Mouse (Mus musculus) adrenal gland, postnatal 25 days (tissue): ENCODE data around the gene Stfa1. TPM values are rescaled to one million over a fixed set of nuclear protein-coding genes. Genes with fewer than 3 reads are reported as not detected.
"Not testable (repeated sequence)": the region's sequence is repeated elsewhere in the genome, so short reads cannot be mapped to it uniquely, and the experiment has no call there.

Experiments
- DNase-seq: peaks from one replicate; pipeline ENCODE4 v3.0.0; 2021; ENCODE audit warnings: mixed read lengths
- long read RNA-seq: library from polyadenylated mRNA; stranded (forward); transcript quantifications from one replicate; pipeline ENCODE4 v2.0.0, GENCODE M21; 2021
- total RNA-seq: library from RNA; stranded (reverse); gene quantifications from 2 replicates; pipeline ENCODE4 v1.2.3, GENCODE M21; 2021

The Stfa1 gene
- total RNA-seq: not detected in 2 replicates
- long read RNA-seq: 0 reads

DNA sequence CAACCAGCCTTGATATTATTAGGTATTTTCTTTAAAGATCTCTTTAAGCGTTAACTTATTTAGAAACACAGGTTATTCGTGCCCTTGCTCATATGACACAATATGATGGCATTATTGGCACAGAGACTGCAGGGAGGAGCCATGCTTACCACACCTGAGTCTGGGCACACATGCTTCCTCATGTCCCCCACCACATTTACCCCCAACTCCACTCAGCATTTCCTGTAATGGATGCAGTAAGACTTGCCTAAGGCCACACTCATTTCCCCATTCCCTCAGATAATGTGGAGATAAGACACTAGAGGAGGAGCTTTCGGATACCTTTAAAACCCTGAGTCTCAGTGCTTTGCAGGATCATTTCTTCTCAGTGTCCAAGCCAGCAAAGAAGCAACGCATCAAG, at the start of gene Stfa1:
Gene Stfa1, plus strand, starts transcription at position 156 of the 400 bp plus-strand sequence.
- not testable (repeated sequence) for DNase-seq

DNA sequence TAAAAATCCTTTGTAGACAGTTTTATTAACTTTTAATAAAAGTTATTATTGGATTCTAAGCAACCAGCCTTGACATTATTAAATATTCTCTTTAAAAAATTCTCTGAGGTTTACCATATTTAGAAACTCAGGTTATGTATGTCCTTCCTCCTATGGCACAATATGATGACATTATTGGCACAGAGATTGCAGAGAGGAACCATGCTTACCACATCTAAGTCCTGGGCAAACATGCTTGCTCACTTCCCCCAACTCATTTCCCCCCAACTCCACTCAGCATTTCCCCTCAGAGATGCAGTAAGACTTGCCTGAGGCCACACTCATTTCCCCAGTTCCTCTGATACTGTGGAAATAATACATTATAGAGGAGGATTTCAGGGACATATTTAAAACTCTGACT, 16.2 kb upstream of the Stfa1 start:
- not testable (repeated sequence) for DNase-seq

DNA sequence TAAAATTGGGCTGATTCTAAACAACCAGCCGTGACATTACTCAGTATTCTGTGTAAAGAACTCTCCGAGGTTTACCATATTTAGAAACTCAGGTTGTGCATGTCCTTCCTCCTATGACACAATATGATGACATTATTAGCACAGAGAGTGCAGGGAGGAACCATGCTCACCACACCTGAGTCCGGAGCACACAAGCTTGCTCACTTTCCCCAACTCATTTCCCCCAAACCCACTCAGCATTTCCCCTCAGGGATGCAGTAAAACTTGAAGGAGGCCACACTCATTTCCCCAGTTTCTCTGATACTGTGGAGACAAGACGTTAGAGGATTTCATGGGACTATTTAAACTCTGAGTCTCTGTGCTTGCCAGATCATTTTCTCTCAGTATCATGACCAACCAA, 12.4 kb downstream of the Stfa1 start:
- DNase-seq: no peak

DNA sequence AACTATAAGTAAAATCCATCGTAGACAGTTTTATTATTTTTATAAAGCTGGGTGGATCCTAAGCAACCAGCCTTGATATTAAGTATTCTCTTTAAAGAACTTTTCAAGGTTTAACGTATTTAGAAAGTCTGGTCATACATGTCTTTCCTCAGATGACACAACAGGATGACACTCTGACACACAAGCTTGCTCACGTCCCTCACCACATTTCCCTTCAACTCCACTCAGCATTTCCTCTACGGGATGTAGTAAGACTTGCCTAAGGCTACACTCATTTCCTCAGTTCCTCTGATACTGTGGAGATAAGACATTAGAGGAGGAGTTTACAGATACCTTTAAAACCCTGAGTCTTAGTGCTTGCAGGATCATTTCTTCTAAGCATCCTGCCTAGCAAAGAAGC, 30.9 kb downstream of the Stfa1 start:
- DNase-seq: no peak

DNA sequence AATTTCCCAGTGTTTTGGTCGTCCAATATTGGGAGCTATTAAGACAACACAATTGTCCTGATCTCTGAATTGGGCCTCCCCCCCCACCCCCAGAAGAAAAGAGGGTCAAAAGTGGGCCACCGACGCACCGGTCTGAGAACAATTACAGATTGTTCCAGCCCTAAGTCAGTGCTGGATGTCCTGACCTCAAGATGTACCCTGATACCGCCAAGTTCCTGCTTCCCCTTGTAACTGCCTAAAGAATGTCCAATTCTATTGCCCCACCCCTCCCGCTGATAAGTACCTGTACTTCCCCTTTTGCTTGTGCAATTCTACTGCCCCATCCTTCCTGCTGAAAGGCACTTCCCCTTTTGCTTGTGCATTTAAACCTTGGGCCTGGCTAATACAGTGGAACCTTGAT, 39.4 kb downstream of the Stfa1 start:
- not testable (repeated sequence) for DNase-seq

DNA sequence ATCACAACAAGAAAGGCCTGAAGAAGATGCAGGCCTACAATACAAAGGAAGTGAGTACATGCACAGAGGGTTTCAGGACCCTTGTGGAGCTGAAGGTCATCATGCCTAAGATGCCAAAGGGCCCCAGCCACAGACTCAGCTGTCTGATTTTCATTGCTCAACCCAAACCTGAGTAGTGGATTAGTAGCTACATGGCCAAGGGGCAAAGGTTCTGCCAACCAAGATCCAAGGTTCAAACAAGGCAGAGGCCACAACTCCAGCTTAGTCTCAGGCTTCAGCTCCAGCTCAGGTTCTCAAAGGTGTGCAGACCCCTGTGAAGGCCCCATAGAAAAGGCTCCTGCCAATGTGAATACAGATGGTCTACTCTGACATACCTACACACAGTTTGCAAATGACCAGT, 42.5 kb downstream of the Stfa1 start:
- no peak for DNase-seq

DNA sequence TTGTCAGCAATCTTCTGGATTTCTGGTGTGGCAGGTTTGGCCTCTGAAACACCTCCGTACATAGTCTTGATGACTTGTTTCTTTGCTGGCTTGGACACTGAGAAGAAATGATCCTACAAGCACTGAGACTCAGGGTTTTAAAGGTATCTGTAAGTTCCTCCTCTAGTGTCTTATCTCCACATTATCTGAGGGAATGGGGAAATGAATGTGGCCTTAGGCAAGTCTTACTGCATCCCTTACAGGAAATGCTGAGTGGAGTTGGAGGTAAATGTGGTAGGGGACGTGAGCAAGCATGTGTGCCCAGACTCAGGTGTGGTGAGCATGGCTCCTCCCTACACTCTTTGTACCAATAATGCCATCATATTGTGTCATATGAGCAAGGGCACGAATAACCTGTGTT, 57.5 kb downstream of the Stfa1 start, which contains the start of gene BC117090:
Gene BC117090, minus strand, starts transcription at position 101 of the 400 bp plus-strand sequence.
- DNase-seq: no peak

Other genes starting within 250 kb of the Stfa1 start
- gene Wdr5b, start 235.8 kb upstream of the Stfa1 start, total RNA-seq: 5.7 and 5.9 TPM in 2 replicates
- 164 TPM in 2 replicates for gene Fam162a, start 205.4 kb upstream of the Stfa1 start, total RNA-seq
- 54.1 and 66.4 TPM in 2 replicates for gene Ccdc58, start 205.3 kb upstream of the Stfa1 start, total RNA-seq
- gene Csta1, start 145.7 kb upstream of the Stfa1 start, total RNA-seq: not detected in 2 replicates
- gene Stfa2l1, start 120.1 kb upstream of the Stfa1 start, total RNA-seq: not detected in 2 replicates
- gene Gm5483, start 92.7 kb upstream of the Stfa1 start, total RNA-seq: not detected in 2 replicates
- gene Gm5416, start 66.5 kb upstream of the Stfa1 start, total RNA-seq: not detected in 2 replicates
- 1.1 TPM in 1 of 2 replicates, not detected in the other for gene 2010005H15Rik, start 55.5 kb upstream of the Stfa1 start, total RNA-seq
- gene BC117090, start 57.4 kb downstream of the Stfa1 start, total RNA-seq: not detected in 2 replicates
- not detected in 2 replicates for gene BC100530, start 90.8 kb downstream of the Stfa1 start, total RNA-seq
- not detected in 2 replicates for gene Stfa2, start 131.5 kb downstream of the Stfa1 start, total RNA-seq
- not detected in 2 replicates for gene Stfa3, start 178.4 kb downstream of the Stfa1 start, total RNA-seq